Mouse (Mus musculus): ENCODE measurements around the gene Spcs3. TPM values are rescaled to one million over a fixed set of nuclear protein-coding genes. Genes with fewer than 3 reads are reported as not detected.

Gene Spcs3
- polyA plus RNA-seq, 1 experiment from 2014 or later = 97.8 TPM

DNA sequence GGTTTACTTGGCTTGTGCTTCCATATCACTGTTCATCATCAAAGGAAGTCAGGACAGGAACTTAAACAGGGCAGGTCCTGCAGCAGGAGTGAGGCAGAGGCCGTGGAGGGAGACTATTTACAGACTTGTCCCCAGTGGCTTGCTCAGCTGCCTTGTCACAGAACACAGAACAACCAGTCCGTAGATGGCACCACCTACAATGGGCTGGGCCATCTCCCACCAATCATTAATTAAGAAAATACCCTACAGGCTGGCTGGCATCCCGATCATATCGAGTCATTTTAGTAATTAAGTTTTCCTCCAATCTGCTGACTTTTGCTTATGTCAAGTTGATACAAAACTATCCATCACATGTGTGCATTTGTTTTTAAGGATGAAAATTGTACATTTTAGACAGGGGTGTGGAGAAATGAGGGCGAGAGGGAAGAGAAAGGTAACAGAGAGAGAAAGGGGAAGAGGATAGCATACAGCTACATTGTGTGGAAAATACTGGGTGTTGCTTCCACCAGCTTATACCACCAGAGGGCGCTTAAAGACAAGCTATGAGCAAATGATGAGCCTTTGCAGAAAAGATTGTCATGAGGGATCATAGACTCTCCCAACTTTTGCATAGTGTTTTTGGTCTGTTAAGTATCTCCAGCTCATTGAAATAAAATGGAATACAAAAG is 22.2 kb downstream of the Spcs3 start:
- no peak for ATAC-seq (ENCODE audit: insufficient number of reproducible peaks, insufficient read depth, low FRiP score, low TSS enrichment, low read depth)
- 32% methylated on average over 6 of the region's 6 CpGs for WGBS
- Histone ChIP-seq H3K27me3 (no peaks in the 10 kb centered on the region), H3K9me3 (no peaks in the 10 kb centered on the region), H3K27ac (no peak overlapping the region), H3K4me1 (replicated peaks) (no peaks in the 10 kb centered on the region; the same call in 1 of the 2 replicates), H3K36me3 (no peaks in the 10 kb centered on the region), H3K4me3 (replicated peaks) (no peak overlapping the region), H3K4me2 (no peak overlapping the region), H3K9ac (replicated peaks) (no peak overlapping the region)

DNA sequence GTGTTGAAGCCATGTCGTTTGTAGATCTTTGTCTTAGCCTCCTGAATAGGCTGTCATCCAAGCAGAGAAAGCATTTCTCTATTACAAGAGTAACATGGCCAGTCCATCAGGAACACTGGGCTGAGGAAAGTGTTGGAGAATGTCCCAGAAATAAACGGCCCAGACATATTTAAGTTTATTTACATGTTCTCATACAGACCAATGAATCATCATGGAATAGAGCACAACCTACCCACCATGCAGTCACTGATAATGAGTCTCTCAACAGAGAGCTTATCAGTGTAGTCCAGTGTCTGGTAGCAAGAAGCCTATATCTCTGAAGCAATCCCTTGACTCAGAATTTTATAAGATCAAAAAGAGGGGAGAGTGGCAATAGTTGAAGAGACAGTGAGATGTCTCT is 24.7 kb downstream of the Spcs3 start:
- H3K27ac ChIP-seq = no peak overlapping the region
- H3K4me2 ChIP-seq = no peak overlapping the region
- no peaks in the 10 kb centered on the region for H3K36me3 ChIP-seq
- H3K27me3 ChIP-seq = no peaks in the 10 kb centered on the region
- H3K9me3 ChIP-seq = no peaks in the 10 kb centered on the region
- H3K4me1 ChIP-seq (replicated peaks) = no peaks in the 10 kb centered on the region; the same call in 1 of the 2 replicates
- ATAC-seq (ENCODE audit: insufficient number of reproducible peaks, insufficient read depth, low FRiP score, low TSS enrichment, low read depth) = no peak
- 79% methylated on average over 2 of the region's 2 CpGs for WGBS
- H3K4me3 ChIP-seq (replicated peaks) = no peak overlapping the region
- no peak overlapping the region for H3K9ac ChIP-seq (replicated peaks)

DNA sequence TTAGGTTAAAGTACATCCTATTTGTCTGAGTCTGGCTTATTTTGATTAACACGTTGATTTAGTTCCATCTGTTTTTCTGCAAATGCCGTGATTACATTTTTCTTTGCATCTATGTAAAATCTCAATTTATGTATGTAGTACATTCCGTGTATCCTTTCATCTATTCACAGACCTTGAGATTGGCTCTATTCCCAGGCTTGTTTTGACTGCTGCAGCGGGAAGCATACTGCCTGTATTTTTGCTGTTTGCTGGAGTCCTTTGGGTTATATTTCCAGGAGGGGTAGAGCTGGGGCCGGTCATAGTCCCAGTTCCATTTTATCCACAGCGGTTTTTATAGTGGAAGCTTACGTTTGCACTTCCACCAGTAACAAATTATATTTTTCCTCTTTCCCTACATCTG is 26.7 kb downstream of the Spcs3 start:
- ATAC-seq (ENCODE audit: insufficient number of reproducible peaks, insufficient read depth, low FRiP score, low TSS enrichment, low read depth) = no peak
- Histone ChIP-seq H3K36me3 (no peaks in the 10 kb centered on the region), H3K4me2 (no peak overlapping the region), H3K27ac (no peak overlapping the region), H3K9me3 (no peaks in the 10 kb centered on the region), H3K4me1 (replicated peaks) (no peaks in the 10 kb centered on the region), H3K4me3 (replicated peaks) (no peak overlapping the region), H3K27me3 (no peaks in the 10 kb centered on the region), H3K9ac (replicated peaks) (no peak overlapping the region)
- WGBS = 77% methylated on average over 7 of the region's 7 CpGs

DNA sequence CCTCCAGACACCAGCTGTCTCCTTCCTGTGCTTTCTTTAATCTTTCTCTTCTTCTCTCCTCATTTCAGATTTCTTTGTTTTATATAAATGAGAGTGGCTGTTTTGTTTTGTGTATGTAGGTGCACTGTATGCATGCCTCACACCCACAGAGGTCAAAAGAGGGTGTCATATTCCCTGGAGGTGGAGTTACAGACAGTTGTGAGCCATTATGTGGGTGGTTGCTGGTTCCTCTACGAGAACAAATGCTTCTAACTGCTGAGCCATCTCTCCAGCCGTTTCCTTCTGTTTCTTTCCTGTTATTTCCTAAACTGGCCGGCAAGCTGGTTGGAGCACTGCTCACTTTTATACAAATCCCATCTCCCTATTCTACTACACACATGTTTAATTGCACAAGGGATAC is 35.9 kb downstream of the Spcs3 start:
- no peak overlapping the region for H3K9ac ChIP-seq (replicated peaks)
- 0 out of 2 replicates have a peak, but pooled peaks cover 4% of the 10 kb centered on the region for H3K4me1 ChIP-seq (replicated peaks)
- WGBS = 31% methylated on average over 3 of the region's 3 CpGs
- no peak overlapping the region for H3K27ac ChIP-seq
- no peaks in the 10 kb centered on the region; the same call in 1 of the 2 replicates for H3K27me3 ChIP-seq
- H3K4me3 ChIP-seq (replicated peaks) = no peak overlapping the region
- no peaks in the 10 kb centered on the region for H3K36me3 ChIP-seq
- H3K4me2 ChIP-seq = no peak overlapping the region
- ATAC-seq (ENCODE audit: insufficient number of reproducible peaks, insufficient read depth, low FRiP score, low TSS enrichment, low read depth) = no peak
- H3K9me3 ChIP-seq = no peaks in the 10 kb centered on the region

DNA sequence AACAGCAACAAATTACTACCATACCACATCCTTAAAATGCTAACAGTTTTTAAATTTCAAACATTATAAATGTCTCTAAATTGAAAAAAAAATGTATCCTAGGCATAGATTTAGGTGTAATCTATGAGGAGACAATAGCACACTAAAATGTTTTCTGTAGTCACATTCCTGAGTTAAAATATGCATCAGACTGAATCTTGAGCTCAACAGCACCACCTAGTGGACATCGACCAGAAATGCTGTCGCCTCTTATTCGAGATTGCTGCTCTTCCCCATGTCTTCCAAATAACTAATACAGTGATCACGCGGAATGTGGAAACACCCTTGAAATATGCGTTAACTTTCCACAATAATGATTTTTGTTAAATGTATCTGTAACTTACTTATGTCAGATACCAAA is 36.7 kb downstream of the Spcs3 start:
- Histone ChIP-seq H3K9me3 (no peaks in the 10 kb centered on the region), H3K27ac (no peak overlapping the region), H3K36me3 (no peaks in the 10 kb centered on the region), H3K27me3 (no peaks in the 10 kb centered on the region; the same call in 1 of the 2 replicates), H3K4me1 (replicated peaks) (0 out of 2 replicates have a peak, but pooled peaks cover 4% of the 10 kb centered on the region), H3K4me2 (no peak overlapping the region), H3K9ac (replicated peaks) (no peak overlapping the region), H3K4me3 (replicated peaks) (no peak overlapping the region)
- WGBS = 14% methylated on average over 6 of the region's 6 CpGs
- no peak for ATAC-seq (ENCODE audit: insufficient number of reproducible peaks, insufficient read depth, low FRiP score, low TSS enrichment, low read depth)

DNA sequence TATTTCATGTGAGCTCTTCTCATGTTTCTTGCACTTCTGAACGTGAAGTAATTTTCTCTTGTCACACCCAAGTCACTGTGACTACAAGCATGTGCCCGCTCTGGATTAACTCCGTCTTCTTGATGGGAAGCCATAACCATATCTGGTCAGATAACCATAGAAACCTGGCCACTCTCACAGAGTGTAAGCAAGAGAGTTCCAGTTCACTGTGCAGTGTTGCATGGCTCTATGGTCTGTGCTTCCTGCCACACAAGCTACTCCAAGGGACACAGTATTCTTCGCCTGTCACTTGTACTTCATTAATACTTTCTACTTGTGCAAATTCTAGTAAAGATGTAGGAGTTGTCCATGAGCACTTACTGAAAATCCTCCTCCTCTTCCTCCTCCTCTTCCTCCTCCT is 37.9 kb downstream of the Spcs3 start:
- H3K4me2 ChIP-seq = no peak overlapping the region
- ATAC-seq (ENCODE audit: insufficient number of reproducible peaks, insufficient read depth, low FRiP score, low TSS enrichment, low read depth) = no peak
- 0 out of 2 replicates have a peak, but pooled peaks cover 4% of the 10 kb centered on the region for H3K4me1 ChIP-seq (replicated peaks)
- no peaks in the 10 kb centered on the region for H3K36me3 ChIP-seq
- 60% methylated on average over 4 of the region's 4 CpGs for WGBS
- no peak overlapping the region for H3K27ac ChIP-seq
- no peak overlapping the region for H3K4me3 ChIP-seq (replicated peaks)
- H3K27me3 ChIP-seq = no peaks in the 10 kb centered on the region; the same call in 1 of the 2 replicates
- no peaks in the 10 kb centered on the region for H3K9me3 ChIP-seq
- H3K9ac ChIP-seq (replicated peaks) = no peak overlapping the region

DNA sequence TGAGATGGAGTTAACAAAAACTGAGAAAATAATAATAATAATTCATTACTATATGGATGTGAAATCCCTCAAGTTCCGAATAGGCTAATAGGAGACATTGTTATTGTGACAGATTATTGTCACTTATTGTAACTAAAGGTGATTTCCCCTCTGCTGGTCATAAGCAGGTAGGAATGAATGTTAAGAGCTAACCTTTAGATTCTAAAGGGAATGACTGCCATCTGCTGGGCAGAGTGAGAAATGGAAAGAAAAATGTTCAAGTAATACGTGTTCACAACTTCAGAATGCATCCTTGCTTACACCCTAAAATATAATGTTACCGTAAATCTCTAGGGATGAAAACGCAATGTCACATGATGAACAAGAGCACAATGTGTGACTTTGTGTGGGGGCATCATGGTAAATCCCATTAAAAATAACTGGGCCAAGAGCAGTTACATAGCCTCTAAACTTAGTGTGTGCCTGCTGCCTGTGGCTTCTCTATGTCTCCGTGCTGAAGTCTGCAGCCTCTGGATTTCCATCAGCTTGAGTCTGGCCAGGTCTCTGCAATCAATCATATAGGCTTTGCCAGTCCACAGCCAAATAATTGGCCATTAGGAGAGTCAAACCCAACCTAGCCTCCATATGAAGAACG is 38.6 kb downstream of the Spcs3 start:
- Histone ChIP-seq H3K36me3 (no peaks in the 10 kb centered on the region), H3K9ac (replicated peaks) (no peak overlapping the region), H3K4me3 (replicated peaks) (no peak overlapping the region), H3K4me1 (replicated peaks) (0 out of 2 replicates have a peak, but pooled peaks cover 8% of the 10 kb centered on the region), H3K27ac (no peak overlapping the region), H3K9me3 (no peaks in the 10 kb centered on the region), H3K4me2 (peak overlapping the region; percentile 29), H3K27me3 (no peaks in the 10 kb centered on the region; the same call in 1 of the 2 replicates)
- peak; percentile 44; the same call in 1 of the 2 replicates for ATAC-seq (ENCODE audit: insufficient number of reproducible peaks, insufficient read depth, low FRiP score, low TSS enrichment, low read depth)
- WGBS = 11% methylated on average over 6 of the region's 6 CpGs

DNA sequence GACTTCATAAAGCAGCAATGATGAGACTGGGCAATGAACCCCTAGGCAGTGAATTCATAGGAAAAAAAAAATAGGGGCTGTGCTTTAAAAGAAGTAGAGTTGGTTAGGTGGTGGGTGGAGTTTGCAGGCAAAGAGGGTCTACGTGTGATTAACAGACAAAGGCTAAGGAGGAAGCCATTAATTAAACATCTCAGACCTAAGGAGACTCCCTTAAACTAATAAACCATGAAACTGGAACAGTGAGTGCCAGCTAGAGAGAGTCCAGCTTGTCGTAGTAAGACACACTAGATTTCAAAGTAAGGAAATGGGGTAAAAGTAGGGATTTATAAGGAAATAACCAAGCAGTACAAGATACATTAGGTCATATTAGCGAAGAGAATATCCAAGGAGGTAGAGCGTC is 41.4 kb downstream of the Spcs3 start:
- ATAC-seq (ENCODE audit: insufficient number of reproducible peaks, insufficient read depth, low FRiP score, low TSS enrichment, low read depth) = no peak
- Histone ChIP-seq H3K4me3 (replicated peaks) (no peak overlapping the region), H3K27me3 (no peaks in the 10 kb centered on the region; the same call in 1 of the 2 replicates), H3K9ac (replicated peaks) (no peak overlapping the region), H3K9me3 (no peaks in the 10 kb centered on the region), H3K4me2 (no peak overlapping the region), H3K36me3 (no peaks in the 10 kb centered on the region), H3K4me1 (replicated peaks) (0 out of 2 replicates have a peak, but pooled peaks cover 8% of the 10 kb centered on the region), H3K27ac (no peak overlapping the region)
- WGBS = 70% methylated on average over 4 of the region's 4 CpGs

DNA sequence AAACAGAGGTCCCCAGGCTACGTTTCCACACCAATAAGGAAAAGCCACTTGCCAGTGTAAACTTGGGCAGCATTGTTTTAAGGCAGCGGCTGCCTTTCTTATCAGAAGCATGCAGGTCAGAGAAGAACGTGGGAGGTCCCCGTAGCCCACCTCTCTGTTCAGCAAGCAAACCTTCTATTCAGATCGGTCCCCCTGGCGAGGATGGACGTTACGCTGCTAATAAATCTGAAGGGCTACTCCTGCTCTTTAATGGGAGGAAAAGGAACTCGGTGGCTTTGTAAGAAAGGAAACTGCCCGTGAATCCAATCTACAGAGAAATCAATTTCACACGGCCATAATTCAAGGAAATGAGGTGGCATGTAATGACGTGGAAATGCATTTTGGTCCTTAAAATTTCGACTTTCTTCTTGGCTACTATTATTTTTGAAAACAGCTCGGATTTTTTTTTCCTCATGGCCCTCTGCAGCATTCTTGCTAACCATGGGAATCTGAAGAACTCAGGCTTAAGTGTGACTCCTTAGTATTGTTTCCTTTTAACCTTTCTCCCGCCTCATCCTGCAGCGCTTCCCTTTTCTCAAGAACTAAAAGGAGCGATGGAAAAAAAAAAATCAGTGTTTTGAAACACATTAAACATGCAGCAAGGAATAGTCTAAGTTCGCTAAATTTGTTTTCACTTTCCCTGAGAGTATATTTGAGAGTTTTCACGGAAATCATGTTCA is 43.1 kb downstream of the Spcs3 start:
- Histone ChIP-seq H3K27ac (peak overlapping the region; percentile 35; the same call in 1 of the 2 replicates), H3K36me3 (no peaks in the 10 kb centered on the region), H3K9ac (replicated peaks) (0 out of 2 replicates have a peak overlapping the region, but pooled peaks have one; percentile 34), H3K27me3 (no peaks in the 10 kb centered on the region; the same call in 1 of the 2 replicates), H3K9me3 (no peaks in the 10 kb centered on the region), H3K4me1 (replicated peaks) (0 out of 2 replicates have a peak, but pooled peaks cover 8% of the 10 kb centered on the region), H3K4me3 (replicated peaks) (peak overlapping the region; percentile 26), H3K4me2 (peak overlapping the region; percentile 49)
- WGBS = 27% methylated on average over 19 of the region's 19 CpGs
- ATAC-seq (ENCODE audit: insufficient number of reproducible peaks, insufficient read depth, low FRiP score, low TSS enrichment, low read depth) = no peak
